8 mouse cellular contexts compared by ENCODE assay signal in genomic region chr3:152111081-152111480, GRCm38 (mm10). TPM values are rescaled to one million over a fixed set of nuclear protein-coding genes. Genes with fewer than 3 reads are reported as not detected.
DNase-seq lines count a peak whose midpoint lies in the region; ATAC-seq and TF ChIP-seq lines count a peak whose summit lies in the region.

No protein-coding gene starts in this region.

- no peak overlapping the region for H3K9ac ChIP-seq in embryonic facial prominence, embryonic 11.5 days (replicated peaks; ENCODE audit: low read length)
- no peak overlapping the region for H3K9ac ChIP-seq in limb, embryonic 12.5 days (replicated peaks)
- H3K9ac ChIP-seq in stomach, embryonic 16.5 days (ENCODE audit: low read length): peak overlapping the region; percentile 50

- WGBS in embryonic facial prominence, embryonic 11.5 days: 12% methylated on average over 9 of the region's 9 CpGs
- WGBS in limb, embryonic 12.5 days: 13% methylated on average over 9 of the region's 9 CpGs
- WGBS in stomach, embryonic 16.5 days: 12% methylated on average over 9 of the region's 9 CpGs

- DNase-seq in adrenal gland, postnatal 14 days: peak; percentile 87
- peak; percentile 82 for DNase-seq in embryonic facial prominence, embryonic 11.5 days (ENCODE audit: low spot score)
- DNase-seq in kidney, adult 18-20 months: peak; percentile 85

- no peaks in the 10 kb centered on the region for H3K9me3 ChIP-seq in embryonic facial prominence, embryonic 11.5 days (replicated peaks; ENCODE audit: control insufficient read depth, low read length)
- no peaks in the 10 kb centered on the region for H3K9me3 ChIP-seq in limb, embryonic 12.5 days
- H3K9me3 ChIP-seq in stomach, embryonic 16.5 days (replicated peaks; ENCODE audit: control insufficient read depth, low read length): no peaks in the 10 kb centered on the region

- H3K27me3 ChIP-seq in C2C12 (ENCODE audit: control insufficient read depth, insufficient read depth, insufficient read length): no peaks in the 10 kb centered on the region
- H3K27me3 ChIP-seq in embryonic facial prominence, embryonic 11.5 days (ENCODE audit: control insufficient read depth, insufficient read depth, low read length): no peaks in the 10 kb centered on the region
- H3K27me3 ChIP-seq in limb, embryonic 12.5 days: peaks cover 9% of the 10 kb centered on the region
- no peaks in the 10 kb centered on the region for H3K27me3 ChIP-seq in myocyte (ENCODE audit: control insufficient read depth, insufficient read depth, insufficient read length)
- H3K27me3 ChIP-seq in stomach, embryonic 16.5 days (ENCODE audit: control insufficient read depth, insufficient read depth, low read length): peaks cover 6% of the 10 kb centered on the region

- H3K4me2 ChIP-seq in embryonic facial prominence, embryonic 11.5 days (ENCODE audit: low read depth, low read length): 0 out of 2 replicates have a peak overlapping the region, but pooled peaks have one; percentile 10
- 0 out of 2 replicates have a peak overlapping the region, but pooled peaks have one; percentile 3 for H3K4me2 ChIP-seq in limb, embryonic 12.5 days
- peak overlapping the region; percentile 48 for H3K4me2 ChIP-seq in myocyte (ENCODE audit: low read depth)
- H3K4me2 ChIP-seq in stomach, embryonic 16.5 days (ENCODE audit: low read depth, low read length): 0 out of 2 replicates have a peak overlapping the region, but pooled peaks have one; percentile 32

- peak; percentile 45 for TF ChIP-seq CTCF in C2C12 (IDR thresholded peaks at IDR 0.05; ENCODE audit: control insufficient read depth, insufficient read depth, insufficient read length)

- no peak overlapping the region for H3K27ac ChIP-seq in embryonic facial prominence, embryonic 11.5 days (replicated peaks; ENCODE audit: low read depth, low read length)
- 0 out of 2 replicates have a peak overlapping the region, but pooled peaks have one; percentile 29 for H3K27ac ChIP-seq in limb, embryonic 12.5 days
- H3K27ac ChIP-seq in stomach, embryonic 16.5 days (ENCODE audit: low read length): 0 out of 2 replicates have a peak overlapping the region, but pooled peaks have one; percentile 38

- H3ac ChIP-seq in C2C12 (ENCODE audit: control insufficient read depth, insufficient read length, low read depth) (peak overlapping the region; percentile 29), myocyte (ENCODE audit: control insufficient read depth, insufficient read length) (no peak overlapping the region)

- no peaks in the 10 kb centered on the region for H3K79me2 ChIP-seq in C2C12 (ENCODE audit: control insufficient read depth, insufficient read depth)
- H3K79me2 ChIP-seq in myocyte (ENCODE audit: control insufficient read depth, insufficient read depth): no peaks in the 10 kb centered on the region

- peaks cover 3% of the 10 kb centered on the region; the same call in 1 of the 2 replicates for H3K4me1 ChIP-seq in embryonic facial prominence, embryonic 11.5 days (ENCODE audit: control insufficient read depth, insufficient read depth, low read length)
- peaks cover 58% of the 10 kb centered on the region for H3K4me1 ChIP-seq in limb, embryonic 12.5 days (replicated peaks)
- peaks cover 31% of the 10 kb centered on the region for H3K4me1 ChIP-seq in stomach, embryonic 16.5 days (ENCODE audit: control insufficient read depth, insufficient read depth, low read length)

- no peak for ATAC-seq in embryonic facial prominence, embryonic 11.5 days (replicated peaks; ENCODE audit: insufficient number of reproducible peaks, low FRiP score, low TSS enrichment, low read depth)
- peak; percentile 52 for ATAC-seq in granulocyte monocyte progenitor cell, adult 5-6 weeks (replicated peaks; ENCODE audit: poor library complexity, severe bottlenecking)
- 0 out of 2 replicates have a peak, but pooled peaks have one; percentile 14 for ATAC-seq in limb, embryonic 12.5 days (ENCODE audit: insufficient number of reproducible peaks, insufficient read depth, low FRiP score, low TSS enrichment, low read depth)
- ATAC-seq in stomach, embryonic 16.5 days (ENCODE audit: insufficient read depth, low FRiP score): peak; percentile 18; the same call in 1 of the 2 replicates

- H3K79me3 ChIP-seq in C2C12 (ENCODE audit: low read depth): no peaks in the 10 kb centered on the region

- H3K36me3 ChIP-seq in C2C12 (ENCODE audit: control insufficient read depth, insufficient read depth) (no peaks in the 10 kb centered on the region), myocyte (ENCODE audit: control insufficient read depth, insufficient read depth) (no peaks in the 10 kb centered on the region)
- H3K36me3 ChIP-seq in embryonic facial prominence, embryonic 11.5 days (replicated peaks; ENCODE audit: control insufficient read depth, insufficient read depth, low read depth, low read length): no peaks in the 10 kb centered on the region
- H3K36me3 ChIP-seq in limb, embryonic 12.5 days: no peaks in the 10 kb centered on the region
- no peaks in the 10 kb centered on the region for H3K36me3 ChIP-seq in stomach, embryonic 16.5 days (ENCODE audit: control insufficient read depth, insufficient read depth, low read length)

- no peak for TF ChIP-seq POLR2A in myocyte (IDR thresholded peaks at IDR 0.05; ENCODE audit: insufficient read length, low read depth)

- H3K4me3 ChIP-seq in C2C12 (ENCODE audit: insufficient read depth, poor library complexity, severe bottlenecking) (no peak overlapping the region), myocyte (no peak overlapping the region)
- H3K4me3 ChIP-seq in embryonic facial prominence, embryonic 11.5 days (ENCODE audit: low read depth, low read length): no peak overlapping the region
- no peak overlapping the region for H3K4me3 ChIP-seq in limb, embryonic 12.5 days (replicated peaks)
- H3K4me3 ChIP-seq in stomach, embryonic 16.5 days (replicated peaks; ENCODE audit: low read length): no peak overlapping the region

TF ChIP-seq in C2C12, 6 proteins besides CTCF, POLR2A, EP300 and RAD21:
- TF ChIP-seq FOSL1 (IDR thresholded peaks at IDR 0.05; ENCODE audit: insufficient read depth, low read length, poor library complexity, severe bottlenecking) (no peak), USF1 (IDR thresholded peaks at IDR 0.05; ENCODE audit: low read depth) (no peak), CEBPB (IDR thresholded peaks at IDR 0.05; ENCODE audit: low read depth) (no peak)

TF ChIP-seq in myocyte, 11 proteins besides CTCF, POLR2A, EP300 and RAD21:
- TF ChIP-seq REST (IDR thresholded peaks at IDR 0.05; ENCODE audit: insufficient read depth, insufficient read length) (no peak), E2F4 (IDR thresholded peaks at IDR 0.05; ENCODE audit: insufficient read depth) (no peak), MYOG (IDR thresholded peaks at IDR 0.05; ENCODE audit: control insufficient read depth in 1 of 3, insufficient read depth in 1 of 3, insufficient read length in 2 of 3, low read depth in 2 of 3) (no peak), TCF12 (IDR thresholded peaks at IDR 0.05; ENCODE audit: insufficient read depth, poor library complexity, severe bottlenecking) (no peak), TCF3 (IDR thresholded peaks at IDR 0.05; ENCODE audit: insufficient read length, low read depth) (no peak), SRF (IDR thresholded peaks at IDR 0.05; ENCODE audit: control insufficient read depth, insufficient read length, low read depth) (no peak), CEBPB (IDR thresholded peaks at IDR 0.05; ENCODE audit: insufficient read depth, poor library complexity, severe bottlenecking) (no peak), MAX (IDR thresholded peaks at IDR 0.05; ENCODE audit: low read depth) (no peak), MYOD1 (IDR thresholded peaks at IDR 0.05; ENCODE audit: control insufficient read depth in 1 of 3, insufficient read length in 2 of 3, low read depth in 2 of 3) (no peak)

RNA-seq across cellular contexts. Expression of gene Gipc2, which starts 54.9 kb away (rescaled TPM):
- polyA plus RNA-seq in C2C12 (2012; fragmentation: generic; extraction: Trizol) (1.2 TPM), myocyte (2012; fragmentation: generic; extraction: Trizol) (0.16 TPM)
- total RNA-seq in adrenal gland, postnatal 14 days (2021): 0.96 and 2.8 TPM in 2 replicates
- 4.2 TPM in 2 replicates for polyA plus RNA-seq in embryonic facial prominence, embryonic 11.5 days (2014; fragmentation: Nextera tagmentation; extraction: Ambion mirVana)
- not detected in 2 replicates for total RNA-seq in granulocyte monocyte progenitor cell, adult 5-6 weeks (2014; fragmentation: Nextera tagmentation)
- not detected in 2 replicates for total RNA-seq in granulocyte monocyte progenitor cell, adult 5-6 weeks (2017)
- 2.6 and 4.3 TPM in 2 replicates for polyA plus RNA-seq in limb, embryonic 12.5 days (2016; fragmentation: Nextera tagmentation; extraction: Ambion mirVana)
- polyA plus RNA-seq in stomach, embryonic 16.5 days (2015; fragmentation: Nextera tagmentation; extraction: Ambion mirVana): 56.1 and 59.9 TPM in 2 replicates

Comparison
In these comparisons a context has a peak if more than half of its experiments do, and no peak if none do; other contexts are left out.
1. RNA of gene Gipc2, which starts 54.9 kb away (polyA plus RNA-seq): 56.1 to 59.9 TPM in stomach, embryonic 16.5 days; 2.6 to 4.3 TPM in limb, embryonic 12.5 days, 4.2 TPM in embryonic facial prominence, embryonic 11.5 days, 1.2 TPM in C2C12 (single experiment) and 0.16 TPM in myocyte (single experiment); every median in the first group is over 10 times any median in the second.
2. Peak in every context shown above with its lines, with median percentiles within 50 percentile points of each other: DNase-seq and H3K4me2 ChIP-seq.